Mouse (Mus musculus) liver, postnatal 0 days (tissue): ENCODE measurements at regions not wholly inside any gene's neighbourhood (a gene's known extent, or its start where the extent isn't known, plus 50 kb on each side); places are given as distances from the start of the nearest gene placed in this dataset.

Source experiments
- ATAC-seq: fragments of 200-750 bp; cut with Nextera tagmentation; 2 replicates; pipeline ENCODE4 v1.8.0; 2017; ENCODE audit warnings: mild to moderate bottlenecking, moderate library complexity
- DNase-seq: peaks from one replicate; pipeline ENCODE4 v3.0.0-alpha.2; 2016
- H3K27ac ChIP-seq: fragments of 300-500 bp; sonication (generic); 2 replicates; pipeline ENCODE4 v1.5.1; 2014; ENCODE audit warnings: antibody characterized with exemption, moderate library complexity, mild to moderate bottlenecking, low read depth
- H3K27me3 ChIP-seq: fragments of 300-500 bp; sonication (generic); 2 replicates; pipeline ENCODE4 v1.6.1; 2014; ENCODE audit warnings: low read length, control low read depth, mixed read lengths; ENCODE audit not compliant: insufficient read depth
- H3K36me3 ChIP-seq: fragments of 300-500 bp; sonication (generic); replicated peaks from 2 replicates; pipeline ENCODE4 v1.6.1; 2014; ENCODE audit warnings: mild to moderate bottlenecking, control low read depth, low read length, moderate library complexity, mixed read lengths; ENCODE audit not compliant: insufficient read depth
- H3K4me1 ChIP-seq: fragments of 300-500 bp; sonication (generic); 2 replicates; pipeline ENCODE4 v1.6.1; 2014; ENCODE audit warnings: antibody characterized with exemption, mild to moderate bottlenecking, control low read depth; ENCODE audit not compliant: insufficient read depth
- H3K4me2 ChIP-seq: fragments of 300-500 bp; sonication (generic); 2 replicates; pipeline ENCODE4 v1.6.1; 2014; ENCODE audit warnings: low read depth, mild to moderate bottlenecking, low read length, moderate library complexity, mixed read lengths
- H3K4me3 ChIP-seq: fragments of 300-500 bp; sonication (generic); 2 replicates; pipeline ENCODE4 v1.5.1; 2014; ENCODE audit warnings: low read depth, low read length
- H3K9ac ChIP-seq: fragments of 300-500 bp; sonication (generic); replicated peaks from 2 replicates; pipeline ENCODE4 v1.6.1; 2014; ENCODE audit warnings: mild to moderate bottlenecking, moderate library complexity
- H3K9me3 ChIP-seq: fragments of 300-500 bp; sonication (generic); 2 replicates; pipeline ENCODE4 v1.6.1; 2016; ENCODE audit warnings: mild to moderate bottlenecking, control low read depth, low read length, mixed read lengths
- CTCF ChIP-seq: sonication (generic); IDR thresholded peaks from 2 replicates; pipeline ENCODE4 v1.5.1; 2016; ENCODE audit warnings: antibody characterized with exemption, low read depth
- EP300 ChIP-seq: IDR thresholded peaks from 2 replicates; pipeline ENCODE4 v1.6.1; 2016; ENCODE audit warnings: antibody characterized with exemption, low read depth, mild to moderate bottlenecking
- WGBS: fragments of 180-500 bp; shearing (Covaris S2); extraction: QIAGEN DNeasy Blood & Tissue Kit; methylation state at CpG from one replicate; pipeline ENCODE4 v1.1.7; 2014; ENCODE audit not compliant: insufficient replicate concordance; 5-methylcytosine and 5-hydroxymethylcytosine counted together

- no peak overlapping the region for H3K4me2 ChIP-seq
- no peak for TF ChIP-seq EP300
- TF ChIP-seq CTCF: no peak
- DNase-seq: no peak
- H3K27ac ChIP-seq: no peak overlapping the region
- H3K27me3 ChIP-seq: no peaks in the 10 kb centered on the region
- no peak overlapping the region for H3K9ac ChIP-seq
- H3K4me3 ChIP-seq: no peak overlapping the region
- 77% methylated on average over 3 of the region's 3 CpGs for WGBS
- no peak for ATAC-seq
- H3K4me1 ChIP-seq: no peaks in the 10 kb centered on the region
- H3K9me3 ChIP-seq: no peaks in the 10 kb centered on the region
- H3K36me3 ChIP-seq: no peaks in the 10 kb centered on the region
Measured at GRCm38 (mm10) chr1:55863113-55863512, 457.4 kb downstream of the Plcl1 start.

DNA sequence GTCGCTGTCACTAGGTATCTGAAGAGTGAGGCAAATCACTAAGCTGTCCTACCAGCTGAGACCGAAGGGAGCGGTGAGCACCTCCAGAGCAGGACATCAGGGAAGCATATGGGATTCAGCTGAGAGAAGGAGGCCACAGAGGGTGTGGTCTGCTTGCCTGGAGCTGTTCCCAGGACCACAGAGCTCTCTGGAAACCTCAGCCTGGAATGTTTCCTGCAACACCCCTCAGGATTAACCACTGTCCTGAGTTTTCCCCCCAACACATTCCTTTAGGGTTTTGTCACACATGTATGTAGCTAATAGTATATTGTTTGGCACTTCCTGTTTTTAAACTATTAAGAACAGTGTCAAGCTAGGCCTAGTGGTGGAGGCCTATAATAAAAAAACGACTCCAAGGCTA is 459.6 kb downstream of the Plcl1 start:
- no peaks in the 10 kb centered on the region for H3K4me1 ChIP-seq
- WGBS: 59% methylated on average over 4 of the region's 4 CpGs
- H3K9me3 ChIP-seq: no peaks in the 10 kb centered on the region
- no peak overlapping the region for H3K9ac ChIP-seq
- H3K27ac ChIP-seq: no peak overlapping the region
- DNase-seq: no peak
- H3K36me3 ChIP-seq: no peaks in the 10 kb centered on the region
- H3K27me3 ChIP-seq: no peaks in the 10 kb centered on the region
- H3K4me3 ChIP-seq: no peak overlapping the region
- TF ChIP-seq EP300 (no peak), CTCF (no peak)
- H3K4me2 ChIP-seq: no peak overlapping the region
- no peak for ATAC-seq

- no peak overlapping the region for H3K9ac ChIP-seq
- no peak overlapping the region for H3K27ac ChIP-seq
- ATAC-seq (no peak), DNase-seq (no peak)
- H3K4me3 ChIP-seq: no peak overlapping the region
- H3K36me3 ChIP-seq: no peaks in the 10 kb centered on the region
- no peaks in the 10 kb centered on the region for H3K27me3 ChIP-seq
- H3K9me3 ChIP-seq: no peaks in the 10 kb centered on the region
- no peak for TF ChIP-seq CTCF
- no peak for TF ChIP-seq EP300
- H3K4me2 ChIP-seq: no peak overlapping the region
- H3K4me1 ChIP-seq: no peaks in the 10 kb centered on the region
Measured at GRCm38 (mm10) chr1:55866677-55867076, 461.0 kb downstream of the Plcl1 start.

DNA sequence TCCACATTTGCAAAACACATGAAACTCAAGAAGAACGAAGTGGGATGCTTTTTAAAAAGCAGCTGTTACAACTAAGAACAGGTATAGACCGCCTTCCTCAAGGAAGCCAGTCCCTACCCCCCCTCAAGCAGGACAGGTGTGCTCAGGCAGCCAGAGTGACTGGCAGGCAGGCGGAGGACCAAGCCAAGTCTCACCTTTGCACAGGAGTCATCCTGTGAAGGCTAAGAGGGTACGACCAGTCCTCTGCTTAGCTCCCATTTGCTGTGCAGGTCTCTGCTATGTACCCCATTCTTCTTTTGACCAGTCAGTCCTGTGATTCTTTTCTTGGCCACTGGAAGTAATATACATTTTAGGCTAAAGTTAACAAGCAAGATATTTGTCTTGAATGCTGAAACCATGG is 467.9 kb downstream of the Plcl1 start:
- no peaks in the 10 kb centered on the region for H3K36me3 ChIP-seq
- 78% methylated on average over 4 of the region's 4 CpGs for WGBS
- H3K4me3 ChIP-seq: no peak overlapping the region
- ATAC-seq (no peak), DNase-seq (no peak)
- no peaks in the 10 kb centered on the region for H3K9me3 ChIP-seq
- H3K4me2 ChIP-seq: no peak overlapping the region
- no peak overlapping the region for H3K27ac ChIP-seq
- TF ChIP-seq EP300 (no peak), CTCF (no peak)
- no peaks in the 10 kb centered on the region for H3K27me3 ChIP-seq
- no peaks in the 10 kb centered on the region for H3K4me1 ChIP-seq
- no peak overlapping the region for H3K9ac ChIP-seq

DNA sequence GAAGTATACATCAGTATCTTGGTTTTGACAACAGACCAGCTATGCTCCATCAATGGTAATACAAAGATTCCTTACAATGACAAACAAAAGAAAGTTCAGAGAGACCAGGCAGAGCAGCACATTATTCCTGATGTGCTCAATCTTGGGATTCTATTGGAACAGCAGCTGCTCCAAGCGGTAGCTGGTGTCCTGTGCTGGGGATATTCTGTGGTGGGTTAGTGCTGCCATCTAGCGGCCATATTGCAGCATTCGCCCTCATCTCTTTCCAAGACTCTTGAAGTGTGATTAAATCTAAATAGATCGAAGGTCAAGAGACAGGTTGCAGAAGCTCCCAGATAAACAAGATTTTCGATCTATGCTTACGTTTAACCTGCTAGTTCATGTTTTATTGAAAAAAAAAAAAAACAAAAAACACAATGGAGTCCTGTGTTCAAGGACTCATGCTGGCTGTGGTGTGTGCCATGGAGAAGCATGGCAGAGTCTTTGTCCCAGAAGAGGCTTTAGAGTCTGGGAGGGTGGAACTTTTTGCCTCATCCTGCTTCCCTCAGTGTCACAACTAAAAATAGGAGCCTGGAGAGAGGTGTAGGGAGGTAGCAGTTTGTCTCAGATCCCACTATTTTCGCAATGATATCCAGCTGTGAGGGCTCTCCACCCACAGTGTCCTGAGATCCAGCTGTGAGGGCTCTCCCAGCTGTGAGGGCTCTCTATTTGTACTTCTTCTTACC is 468.6 kb downstream of the Plcl1 start:
- ATAC-seq: no peak
- 19% methylated on average over 7 of the region's 7 CpGs for WGBS

GRCm38 (mm10) chr1:55874868-55875144 is 469.1 kb downstream of the Plcl1 start:
- TF ChIP-seq CTCF: peak; percentile 51
- no peak for TF ChIP-seq EP300
- no peak overlapping the region for H3K4me3 ChIP-seq
- H3K4me1 ChIP-seq: no peaks in the 10 kb centered on the region
- H3K27ac ChIP-seq: no peak overlapping the region
- no peak overlapping the region for H3K4me2 ChIP-seq
- H3K27me3 ChIP-seq: no peaks in the 10 kb centered on the region
- ATAC-seq: no peak
- DNase-seq: no peak
- H3K9me3 ChIP-seq: no peaks in the 10 kb centered on the region; the same call in 1 of the 2 replicates
- H3K9ac ChIP-seq: no peak overlapping the region
- WGBS: 68% methylated on average over 4 of the region's 4 CpGs
- no peaks in the 10 kb centered on the region for H3K36me3 ChIP-seq

More for the DNA sequence above, 468.6 kb downstream of the Plcl1 start:
- no peaks in the 10 kb centered on the region for H3K27me3 ChIP-seq
- H3K9me3 ChIP-seq: no peaks in the 10 kb centered on the region
- peak; percentile 87 for TF ChIP-seq CTCF
- TF ChIP-seq EP300: no peak
- H3K4me2 ChIP-seq: no peak overlapping the region
- no peak overlapping the region for H3K4me3 ChIP-seq
- no peak overlapping the region for H3K27ac ChIP-seq
- peak; percentile 67 for DNase-seq
- H3K4me1 ChIP-seq: no peaks in the 10 kb centered on the region
- H3K9ac ChIP-seq: no peak overlapping the region
- no peaks in the 10 kb centered on the region for H3K36me3 ChIP-seq

DNA sequence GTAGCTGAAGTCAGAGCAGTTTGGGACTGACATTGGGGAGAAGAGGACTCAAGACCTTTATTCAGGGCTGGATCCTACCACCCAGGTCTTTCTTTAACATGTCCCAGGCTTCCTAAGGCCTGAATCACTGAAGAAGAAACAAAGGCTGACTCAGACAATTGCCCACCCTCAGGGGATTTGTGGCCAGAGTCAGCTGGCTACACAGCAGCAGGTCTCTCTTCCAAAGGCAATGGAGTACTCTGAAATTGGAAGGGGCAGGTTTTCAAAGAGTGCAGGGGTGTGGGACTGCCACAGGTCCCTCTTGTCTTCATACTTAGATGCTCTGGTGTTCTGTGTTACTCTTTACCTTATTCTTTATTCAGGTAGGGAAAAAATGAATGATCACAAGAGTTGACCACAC is 478.9 kb downstream of the Plcl1 start:
- Histone ChIP-seq H3K27me3 (no peaks in the 10 kb centered on the region), H3K36me3 (no peaks in the 10 kb centered on the region), H3K27ac (no peak overlapping the region), H3K4me1 (no peaks in the 10 kb centered on the region), H3K4me3 (no peak overlapping the region), H3K4me2 (no peak overlapping the region), H3K9me3 (no peaks in the 10 kb centered on the region; the same call in 1 of the 2 replicates), H3K9ac (no peak overlapping the region)
- ATAC-seq: no peak
- TF ChIP-seq EP300 (no peak), CTCF (no peak)
- DNase-seq: no peak
